In genomic region chr1:38241221-38241666, GRCm38 (mm10) we compare ENCODE assay signal across 13 mouse cellular contexts.
A peak's percentile ranks its signal among the peaks of the same experiment; 100 is the strongest.
DNase-seq lines count a peak whose midpoint lies in the region; TF ChIP-seq lines count a peak whose summit lies in the region.
"Had no signal": no experiment of that assay in that cellular context is flagged by ENCODE, and none has a peak within 500 bp of the region (broad histone marks: within the 10 kb centered on the region; RNA-seq: fewer than 3 reads in every experiment).

No protein-coding gene starts in this region.

- intact Hi-C loops in gastrocnemius, adult 2 months (cut with DNase I): loop anchor here (5.0 kb wide), 2 partner anchors 39 to 121 kb away; no protein-coding TSS in a partner anchor

- WGBS in heart, embryonic 10.5 days: 86% methylated on average over 6 of the region's 6 CpGs

- DNase-seq in heart, adult 11 months: peak; percentile 96
- DNase-seq in heart, embryonic 10.5 days (ENCODE audit: low spot score): no peak
- peak; percentile 68 for DNase-seq in 3T3-L1 (ENCODE audit: low read depth, low spot score)
- DNase-seq in gastrocnemius, adult 2 months: peak; percentile 71
- DNase-seq in kidney, postnatal 10 days: peak; percentile 19
- DNase-seq in left cerebral cortex, adult 9 months (ENCODE audit: low spot score in 2 of 2): no peak
- DNase-seq in embryo, embryonic 10 days (ENCODE audit: low spot score): no peak
- no peak for DNase-seq in urinary bladder, postnatal 4 days (ENCODE audit: low spot score in 2 of 2)
- DNase-seq: cerebellum, adult 18-20 months; lung, postnatal 14 days; right cerebral cortex, adult 18-20 months had no signal

- H3K27me3 ChIP-seq in heart, embryonic 10.5 days (ENCODE audit: insufficient read depth, poor library complexity, severe bottlenecking): no peaks in the 10 kb centered on the region
- H3K27me3 ChIP-seq: embryonic facial prominence, embryonic 15.5 days had no signal

- no peaks in the 10 kb centered on the region for H3K9me3 ChIP-seq in heart, embryonic 10.5 days
- H3K9me3 ChIP-seq: embryonic facial prominence, embryonic 15.5 days had no signal

- H3K27ac ChIP-seq in heart, embryonic 10.5 days: no peak overlapping the region
- peak overlapping the region; percentile 95 for H3K27ac ChIP-seq in gastrocnemius, adult 2 months
- H3K27ac ChIP-seq: embryonic facial prominence, embryonic 15.5 days had no signal

- no peaks in the 10 kb centered on the region for H3K36me3 ChIP-seq in heart, embryonic 10.5 days
- H3K36me3 ChIP-seq: embryonic facial prominence, embryonic 15.5 days had no signal

- no peak for TF ChIP-seq CTCF in gastrocnemius, adult 2 months (IDR thresholded peaks at IDR 0.05)

- H3K4me3 ChIP-seq in heart, embryonic 10.5 days: no peak overlapping the region
- peak overlapping the region; percentile 13 for H3K4me3 ChIP-seq in gastrocnemius, adult 2 months
- H3K4me3 ChIP-seq: embryonic facial prominence, embryonic 15.5 days; left cerebral cortex, adult 2 months had no signal

- peaks cover 22% of the 10 kb centered on the region for H3K4me1 ChIP-seq in heart, embryonic 10.5 days

Comparison
In these comparisons a context has a peak if more than half of its experiments do, and no peak if none do; other contexts are left out.
1. DNase-seq: peak in heart, adult 11 months (single experiment), 3T3-L1 (single experiment), gastrocnemius, adult 2 months (single experiment) and kidney, postnatal 10 days (single experiment); none in heart, embryonic 10.5 days (single experiment), left cerebral cortex, adult 9 months (0 of 2), embryo, embryonic 10 days (single experiment) and urinary bladder, postnatal 4 days (0 of 2).